Mouse (Mus musculus): ENCODE data around the gene Anks1b.

The Anks1b gene

GRCm38 (mm10) chr10:90376605-90377004 is 503.3 kb downstream of the Anks1b start:
- no peak for DNase-seq (ENCODE audit: low spot score)

DNA sequence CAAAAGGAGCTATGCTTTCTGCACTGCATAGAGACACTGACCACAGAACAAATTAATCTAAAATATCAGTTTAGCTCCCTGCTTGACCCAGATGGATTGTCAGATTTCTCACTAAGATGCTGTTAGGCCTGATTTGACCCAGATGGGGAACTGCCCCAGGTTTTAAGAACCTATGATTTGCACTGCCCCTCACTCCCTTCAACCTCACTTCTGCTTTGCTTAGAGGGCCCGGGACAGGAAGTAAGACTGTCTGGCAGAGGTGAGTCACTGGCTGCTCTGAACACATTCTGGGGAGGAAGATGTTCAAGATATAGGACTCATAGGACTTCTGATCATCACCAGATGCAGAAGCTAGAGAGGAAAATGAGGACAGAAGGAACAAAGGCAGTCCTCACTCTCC is 506.8 kb downstream of the Anks1b start:
- no peak for DNase-seq (ENCODE audit: low spot score)

- no peak for DNase-seq (ENCODE audit: low spot score)
Observed at GRCm38 (mm10) chr10:90380704-90381339, 507.5 kb downstream of the Anks1b start.

DNA sequence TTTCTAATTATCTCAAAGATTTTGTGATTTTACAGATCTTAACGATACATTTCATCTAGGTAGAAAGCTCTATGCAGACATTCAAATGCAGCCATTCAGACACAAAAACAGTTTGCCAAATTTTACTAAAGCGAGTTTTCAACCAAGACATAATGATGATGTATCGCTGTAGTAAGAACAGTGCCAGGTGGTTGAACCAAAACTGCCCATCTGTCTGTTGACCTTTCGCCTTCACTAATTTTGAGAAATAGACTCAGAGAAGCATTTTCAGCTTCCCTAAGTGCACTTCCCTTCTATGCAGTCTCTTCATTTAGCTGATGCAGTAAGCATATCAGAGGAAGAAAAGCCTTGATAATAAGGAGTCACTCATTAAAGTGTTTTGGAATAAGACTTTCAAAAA is 527.1 kb downstream of the Anks1b start:
- no peak for DNase-seq (ENCODE audit: low spot score)

GRCm38 (mm10) chr10:90408484-90408883 is 535.2 kb downstream of the Anks1b start:
- no peak for DNase-seq (ENCODE audit: low spot score)

DNA sequence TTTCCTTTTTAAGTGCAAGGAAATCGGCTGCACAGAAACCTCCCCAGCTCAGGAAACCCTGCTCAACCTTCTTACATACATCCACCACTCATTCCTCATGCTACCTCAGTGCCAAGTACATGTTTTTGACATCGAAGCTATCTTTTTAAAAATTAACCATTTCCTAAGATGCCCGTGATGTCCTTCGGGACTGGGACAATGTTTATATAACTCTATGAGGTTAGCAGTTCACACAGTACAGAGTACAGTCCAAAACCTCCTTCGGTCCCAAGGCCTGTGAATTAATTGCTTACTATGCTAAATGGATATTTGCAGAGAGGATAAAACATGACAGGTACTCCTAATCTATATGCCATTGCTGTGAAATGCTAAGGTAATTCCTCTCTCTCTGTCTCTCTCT is 558.2 kb downstream of the Anks1b start:
- DNase-seq (ENCODE audit: low spot score): no peak

DNA sequence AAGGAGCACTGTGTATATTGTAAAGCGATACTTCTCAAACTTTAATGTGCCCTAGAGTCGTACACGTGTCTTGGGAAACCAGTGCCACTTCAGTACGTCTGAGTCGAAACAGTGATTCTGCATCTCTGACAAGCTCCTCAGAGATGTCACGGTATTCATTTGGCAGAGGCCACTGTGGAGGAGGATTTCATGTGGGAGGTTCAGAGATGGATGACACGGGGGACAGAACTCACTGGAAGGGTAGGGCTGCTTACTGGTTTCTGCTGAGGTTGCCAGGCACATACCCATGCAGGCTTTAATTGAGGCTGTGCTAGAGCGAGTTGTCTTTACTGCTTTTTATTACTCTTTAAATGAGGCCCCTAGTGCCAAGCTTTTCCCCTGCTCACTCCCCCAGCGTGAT is 558.7 kb downstream of the Anks1b start:
- DNase-seq (ENCODE audit: low spot score): no peak

GRCm38 (mm10) chr10:90432479-90432878 is 559.2 kb downstream of the Anks1b start:
- DNase-seq (ENCODE audit: low spot score): no peak

DNA sequence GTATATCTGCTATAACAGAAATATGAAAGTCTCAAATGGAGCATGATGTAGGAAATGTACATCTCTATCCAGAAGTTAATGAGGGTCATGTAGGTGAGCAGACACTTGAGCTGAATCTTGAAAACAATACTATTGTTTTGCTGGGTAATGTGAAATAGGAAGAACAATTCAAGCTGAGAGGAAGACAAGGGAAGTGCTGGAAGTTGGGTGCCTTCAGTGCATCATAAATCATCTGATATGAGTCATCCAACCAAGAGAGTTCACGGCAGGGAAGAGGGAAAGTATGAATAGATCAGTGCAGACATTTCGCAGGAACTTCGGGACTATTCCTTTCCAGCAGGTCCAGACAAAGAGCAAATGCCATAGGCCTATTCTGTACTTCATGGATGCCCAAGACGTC is 567.7 kb downstream of the Anks1b start:
- no peak for DNase-seq (ENCODE audit: low spot score)

DNA sequence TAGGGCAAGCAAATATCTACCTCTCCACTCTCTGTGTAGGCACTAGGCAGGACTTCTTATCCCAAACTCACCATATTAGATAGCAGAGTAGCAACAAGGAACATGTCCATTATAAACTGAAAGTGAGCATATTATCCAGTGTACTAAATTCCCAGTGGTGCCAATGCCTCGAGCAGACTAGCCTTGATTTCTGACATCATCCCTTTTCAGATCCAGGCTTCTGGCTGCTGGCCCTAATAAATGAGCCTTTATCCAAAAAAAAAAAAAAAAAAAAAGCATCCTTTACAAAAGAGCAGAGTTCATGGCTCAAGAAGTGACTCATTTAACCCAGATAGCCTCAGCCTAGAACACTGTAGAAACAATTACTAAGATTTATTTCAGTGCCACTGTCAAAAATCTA is 568.3 kb downstream of the Anks1b start:
- no peak for DNase-seq (ENCODE audit: low spot score)

GRCm38 (mm10) chr10:90464906-90465305 is 591.6 kb downstream of the Anks1b start:
- no peak for DNase-seq (ENCODE audit: low spot score)

DNA sequence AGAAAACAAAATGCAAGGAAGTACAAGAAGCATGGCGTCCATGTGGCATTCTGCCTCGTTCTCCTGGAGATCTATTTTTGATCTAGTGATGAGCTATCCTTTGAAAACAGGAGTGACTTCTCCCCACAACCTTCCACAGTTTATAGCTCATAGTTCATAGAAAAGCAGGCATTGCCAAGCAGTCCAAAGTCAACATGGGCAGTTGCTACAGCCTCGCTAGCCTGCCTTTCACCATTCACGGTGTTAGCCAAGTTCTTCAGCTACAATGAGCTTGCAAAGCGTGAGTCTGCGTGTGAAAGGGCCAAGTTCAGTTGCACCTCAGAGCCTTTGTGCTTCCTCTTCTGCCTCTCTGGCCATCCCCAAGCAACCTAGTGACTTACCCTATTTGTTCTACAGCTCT is 592.1 kb downstream of the Anks1b start:
- DNase-seq (ENCODE audit: low spot score): no peak

DNA sequence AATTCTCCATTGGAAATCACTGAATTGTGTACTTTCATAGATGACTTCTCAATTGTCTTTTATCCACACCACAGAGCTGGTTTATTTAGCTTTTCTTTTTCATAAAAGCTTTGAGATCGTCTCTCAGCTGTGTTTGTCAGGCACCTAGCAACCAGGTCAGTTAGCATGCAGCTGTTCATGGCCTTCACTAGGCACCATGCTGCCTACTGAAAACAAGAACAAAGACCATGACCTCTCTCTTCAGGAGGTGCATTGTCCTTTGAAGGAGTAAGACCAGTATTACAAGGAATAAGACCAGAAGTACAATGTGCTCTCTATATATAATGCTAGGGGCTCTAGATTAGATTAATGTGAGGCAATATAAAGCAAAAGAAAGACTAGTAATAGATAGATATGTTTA is 594.2 kb downstream of the Anks1b start:
- no peak for DNase-seq (ENCODE audit: low spot score)

- no peak for DNase-seq (ENCODE audit: low spot score)
Observed at GRCm38 (mm10) chr10:90493436-90493835, 620.1 kb downstream of the Anks1b start.

GRCm38 (mm10) chr10:90493996-90494642 is 620.8 kb downstream of the Anks1b start:
- no peak for DNase-seq (ENCODE audit: low spot score)

GRCm38 (mm10) chr10:90494981-90495516 is 621.7 kb downstream of the Anks1b start:
- DNase-seq (ENCODE audit: low spot score): no peak

GRCm38 (mm10) chr10:90507561-90507960 is 634.3 kb downstream of the Anks1b start:
- no peak for DNase-seq (ENCODE audit: low spot score)

GRCm38 (mm10) chr10:90512801-90513200 is 639.5 kb downstream of the Anks1b start:
- DNase-seq (ENCODE audit: low spot score): no peak

DNA sequence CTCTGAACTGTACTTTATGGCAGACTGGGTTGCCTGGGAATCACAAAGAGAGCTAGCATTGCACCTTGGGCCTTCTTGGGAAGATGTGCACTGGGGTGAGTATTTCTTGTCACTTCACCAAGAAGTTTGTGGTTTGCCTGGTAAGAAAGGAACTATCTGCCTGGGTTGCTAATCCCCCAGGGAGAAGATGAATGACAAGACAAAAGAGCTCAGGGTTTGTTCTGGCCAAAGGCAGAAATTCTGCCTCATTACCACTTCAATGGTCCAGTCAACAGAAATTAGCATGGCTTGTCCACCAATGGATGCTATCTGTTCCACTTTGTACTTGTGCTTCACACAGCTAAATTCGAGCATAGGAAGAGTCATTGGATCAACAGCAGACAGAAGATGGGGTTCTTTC is 658.5 kb downstream of the Anks1b start:
- no peak for DNase-seq (ENCODE audit: low spot score)

GRCm38 (mm10) chr10:90535370-90535769 is 662.1 kb downstream of the Anks1b start:
- no peak for DNase-seq (ENCODE audit: low spot score)

GRCm38 (mm10) chr10:90546635-90547034 is 673.3 kb downstream of the Anks1b start:
- DNase-seq (ENCODE audit: low spot score): no peak

DNA sequence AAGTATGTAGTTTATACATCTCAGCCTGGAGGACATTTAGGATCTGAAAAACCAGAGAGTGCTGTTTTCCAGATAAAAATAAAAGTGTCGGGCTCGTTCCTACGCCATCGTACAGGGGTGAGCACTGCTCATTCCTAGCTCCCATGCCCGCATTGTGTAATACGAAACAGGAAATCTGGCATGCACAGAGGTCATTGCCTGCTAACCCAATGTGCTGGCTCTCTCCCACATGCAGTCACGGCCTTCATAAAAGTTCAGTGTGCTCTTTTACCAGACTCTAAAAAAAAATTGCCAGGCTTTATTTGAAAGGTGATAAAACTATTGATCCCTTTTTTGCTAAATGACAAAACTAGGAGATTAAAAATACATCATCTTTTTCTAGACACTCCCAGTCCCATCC is 689.6 kb downstream of the Anks1b start:
- DNase-seq (ENCODE audit: low spot score): no peak

GRCm38 (mm10) chr10:90576191-90577098 is 703.1 kb downstream of the Anks1b start:
- DNase-seq (ENCODE audit: low spot score): no peak
